Mouse (Mus musculus): Measurements from ENCODE around the gene Rbfox1.

Gene Rbfox1

DNA sequence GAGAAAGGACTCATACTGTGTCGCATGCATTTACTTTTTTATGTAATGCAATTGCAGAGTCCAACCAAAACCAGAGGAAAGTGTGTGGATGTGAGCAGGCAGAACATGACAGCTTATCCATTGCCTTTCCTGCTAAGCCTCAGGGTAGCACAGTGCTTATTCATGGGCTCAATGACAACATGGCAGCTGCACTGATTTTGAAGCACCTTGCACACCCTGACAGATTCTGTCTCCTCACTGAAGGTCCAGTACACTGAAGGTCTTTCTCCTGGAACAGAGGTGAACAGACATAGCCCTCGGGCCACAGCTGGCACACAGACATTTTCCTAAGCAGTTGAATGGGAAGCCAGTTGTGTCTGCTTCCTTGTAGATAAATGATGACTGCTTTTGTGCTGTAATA, 1254.3 kb downstream of the Rbfox1 start:
- no peak for DNase-seq (ENCODE audit: low read depth, low spot score)

DNA sequence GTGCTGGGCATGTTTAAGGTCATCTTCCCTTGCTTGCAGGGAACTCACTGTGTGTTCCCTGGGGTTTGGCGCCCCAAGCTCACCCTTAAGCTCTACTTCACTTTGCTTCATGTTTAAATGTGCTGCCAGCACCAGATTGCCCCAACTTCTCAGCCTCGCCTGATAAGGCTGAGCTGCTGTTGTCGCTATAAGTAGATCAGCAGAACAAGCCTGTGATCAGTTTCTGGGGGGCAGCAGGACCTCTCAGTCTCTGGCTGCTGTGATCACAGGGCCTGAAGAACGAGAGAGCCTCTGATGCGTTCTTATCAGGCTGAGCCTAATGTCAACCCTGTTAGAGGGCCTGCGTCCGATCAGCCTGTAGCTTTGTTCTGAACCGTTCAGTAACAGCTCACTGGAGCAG, 1255.8 kb downstream of the Rbfox1 start:
- no peak for DNase-seq (ENCODE audit: low read depth, low spot score)

DNA sequence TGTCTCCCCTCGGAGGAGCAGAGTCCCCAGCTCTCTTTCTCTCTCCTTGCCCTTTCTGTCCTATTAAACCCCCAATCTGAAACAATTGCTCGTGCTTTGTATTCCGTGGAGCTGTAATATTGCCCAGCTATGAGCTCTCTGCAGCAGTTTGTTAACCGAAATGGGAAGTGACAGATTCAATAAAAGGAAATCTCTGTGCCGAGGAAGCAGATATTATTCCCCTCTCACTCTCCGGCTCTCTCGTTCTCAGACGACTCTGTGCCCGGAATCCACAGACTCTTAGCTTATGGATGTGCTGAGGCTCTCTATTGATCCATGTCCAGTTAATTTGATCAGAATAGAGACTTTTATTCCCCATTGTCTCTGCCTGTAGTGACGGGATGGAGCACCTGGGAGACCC, 1260.3 kb downstream of the Rbfox1 start:
- no peak for DNase-seq (ENCODE audit: low read depth, low spot score)

DNA sequence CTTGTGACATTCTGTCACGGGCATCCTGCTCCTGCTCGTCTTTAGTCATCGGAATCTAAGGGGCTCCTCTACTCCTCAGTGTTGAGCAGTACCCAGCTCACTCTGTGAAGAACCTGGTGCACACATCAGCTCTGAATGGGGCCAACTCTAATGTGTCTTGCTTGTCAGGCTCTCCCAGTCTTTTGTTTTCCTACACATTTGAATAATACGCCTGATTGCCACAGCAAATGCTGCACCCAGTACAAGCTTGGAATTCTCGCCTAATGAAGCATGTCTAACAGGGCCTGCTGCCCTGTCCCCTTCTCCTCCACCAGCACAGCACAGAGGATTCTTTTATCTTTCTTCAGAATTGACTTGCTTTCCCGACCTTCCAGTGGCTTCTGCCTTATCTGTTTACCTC, 1261.3 kb downstream of the Rbfox1 start:
- DNase-seq (ENCODE audit: low read depth, low spot score), result no peak

DNA sequence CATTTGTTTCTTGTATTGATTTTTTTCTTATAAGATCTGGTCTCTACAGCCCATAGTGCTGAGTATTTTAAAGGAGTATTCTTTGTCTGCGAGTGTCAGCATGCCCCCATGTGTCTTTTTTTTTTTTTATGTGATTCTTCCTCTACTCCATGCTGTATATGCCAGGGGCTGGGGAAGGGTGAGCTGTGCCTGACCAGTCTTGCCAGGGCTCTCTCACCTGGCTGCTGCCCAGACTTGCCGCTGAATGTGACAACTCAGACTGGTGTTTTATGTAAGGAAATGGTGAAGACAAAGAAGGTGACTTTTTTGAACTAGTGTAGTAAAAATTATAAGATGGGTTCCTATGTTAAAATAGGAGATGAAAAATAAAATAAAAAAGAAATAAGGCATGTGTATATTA, 1262.7 kb downstream of the Rbfox1 start:
- DNase-seq (ENCODE audit: low read depth, low spot score), result no peak

DNA sequence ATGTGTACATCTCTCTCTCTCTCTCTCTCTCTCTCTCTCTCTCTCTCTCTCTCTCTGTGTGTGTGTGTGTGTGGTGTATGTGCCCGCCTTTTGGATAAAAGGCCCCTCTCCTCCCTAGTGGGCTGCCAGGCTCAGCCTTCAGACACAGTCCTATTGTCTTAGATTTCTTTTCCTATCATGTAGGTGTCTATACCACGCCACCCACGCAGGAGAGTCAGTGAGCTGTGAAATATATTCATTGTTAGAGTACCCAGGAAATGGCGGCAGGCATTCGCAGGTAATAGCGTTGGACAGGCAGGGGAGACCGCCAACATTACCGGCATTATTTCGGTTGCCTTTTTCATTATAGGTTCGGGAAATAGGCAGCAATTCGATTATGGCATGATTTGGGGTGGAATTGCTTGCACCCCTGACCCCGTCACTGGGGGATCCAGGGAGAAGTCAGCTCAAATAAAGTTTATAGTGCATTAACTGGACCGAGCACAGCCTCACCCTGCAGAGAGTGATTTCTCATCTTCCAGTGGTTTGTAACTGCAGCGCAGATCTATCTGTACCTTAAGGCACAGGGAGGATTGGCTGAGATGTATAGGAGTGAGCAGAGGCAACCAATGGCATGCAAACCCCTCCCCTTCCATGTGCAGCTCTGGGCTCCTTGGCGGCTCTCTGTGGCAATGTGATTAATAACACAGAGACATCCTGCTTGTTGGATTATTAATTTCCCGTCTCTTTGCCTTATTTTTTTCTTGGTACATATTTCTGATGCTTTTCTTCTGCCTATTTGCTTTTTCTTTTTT, 1264.1 kb downstream of the Rbfox1 start:
- no peak for DNase-seq (ENCODE audit: low read depth, low spot score)

DNA sequence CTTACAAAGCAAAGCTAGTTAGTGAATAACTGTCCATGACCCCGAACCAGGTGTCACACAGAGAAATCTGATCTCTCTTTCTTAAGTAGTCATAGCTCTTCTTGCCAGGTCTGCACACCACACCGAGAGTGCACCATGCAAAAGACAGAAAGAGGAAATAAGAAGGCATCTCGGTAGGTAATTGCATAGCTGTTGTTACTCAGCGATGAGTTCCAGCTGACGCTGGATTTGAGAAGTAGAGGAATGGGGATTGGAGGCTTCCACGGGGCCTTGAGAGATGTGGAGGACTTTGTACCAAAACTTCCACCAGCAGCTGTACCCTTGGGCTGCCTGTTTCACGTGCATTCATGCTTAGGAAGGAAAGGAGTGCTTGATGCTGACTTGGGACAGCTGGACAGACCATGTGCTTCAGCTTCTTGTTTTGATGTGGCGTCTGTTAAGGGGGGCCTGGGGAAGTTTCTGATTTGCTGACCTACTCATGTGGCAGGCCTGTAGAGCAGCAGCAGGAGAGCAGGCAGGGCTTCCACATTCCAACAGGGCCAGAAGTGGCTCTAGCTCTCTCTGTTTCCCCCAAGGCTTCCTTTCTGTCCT, 1265.1 kb downstream of the Rbfox1 start:
- no peak for DNase-seq (ENCODE audit: low read depth, low spot score)

DNA sequence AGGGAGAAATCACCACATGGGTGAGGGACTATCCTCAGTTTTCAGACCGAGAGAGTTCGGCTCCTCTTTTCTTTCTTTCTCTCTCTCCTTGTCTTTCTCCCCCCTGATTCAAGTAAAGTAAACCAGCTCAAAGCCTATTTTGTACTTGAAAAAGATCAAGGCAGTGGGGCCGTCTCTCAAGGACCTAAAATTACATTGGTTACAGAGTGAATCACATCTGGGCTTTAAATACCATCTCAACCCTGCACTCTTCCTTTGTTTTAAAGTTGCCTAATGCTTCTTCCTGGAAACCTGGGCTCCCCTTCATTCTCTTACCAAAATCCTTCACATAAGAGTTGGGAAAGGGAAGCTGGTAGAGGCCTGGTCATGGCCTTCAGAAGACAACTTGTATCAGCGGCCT, 1267.2 kb downstream of the Rbfox1 start:
- DNase-seq (ENCODE audit: low read depth, low spot score), result no peak

DNA sequence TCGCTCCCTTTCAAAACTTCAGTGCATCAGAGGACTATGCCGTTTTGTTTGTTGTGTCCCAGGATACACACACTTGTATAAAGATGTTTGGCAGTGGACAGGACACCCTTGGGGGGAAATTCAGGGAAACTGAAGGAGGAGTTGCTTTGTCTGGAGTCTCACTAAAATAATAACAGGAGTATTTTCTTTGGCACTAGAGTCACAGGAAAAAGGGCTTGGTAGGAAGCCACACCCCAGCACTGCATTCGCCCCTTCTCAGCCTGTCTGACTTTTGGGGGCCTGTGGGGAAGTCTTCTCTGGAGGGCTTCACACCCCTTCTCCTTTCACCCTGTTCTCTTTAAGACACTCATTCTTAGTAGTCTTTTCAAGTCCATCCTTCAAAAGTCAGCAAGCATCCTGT, 1269.5 kb downstream of the Rbfox1 start:
- no peak for DNase-seq (ENCODE audit: low read depth, low spot score)

DNA sequence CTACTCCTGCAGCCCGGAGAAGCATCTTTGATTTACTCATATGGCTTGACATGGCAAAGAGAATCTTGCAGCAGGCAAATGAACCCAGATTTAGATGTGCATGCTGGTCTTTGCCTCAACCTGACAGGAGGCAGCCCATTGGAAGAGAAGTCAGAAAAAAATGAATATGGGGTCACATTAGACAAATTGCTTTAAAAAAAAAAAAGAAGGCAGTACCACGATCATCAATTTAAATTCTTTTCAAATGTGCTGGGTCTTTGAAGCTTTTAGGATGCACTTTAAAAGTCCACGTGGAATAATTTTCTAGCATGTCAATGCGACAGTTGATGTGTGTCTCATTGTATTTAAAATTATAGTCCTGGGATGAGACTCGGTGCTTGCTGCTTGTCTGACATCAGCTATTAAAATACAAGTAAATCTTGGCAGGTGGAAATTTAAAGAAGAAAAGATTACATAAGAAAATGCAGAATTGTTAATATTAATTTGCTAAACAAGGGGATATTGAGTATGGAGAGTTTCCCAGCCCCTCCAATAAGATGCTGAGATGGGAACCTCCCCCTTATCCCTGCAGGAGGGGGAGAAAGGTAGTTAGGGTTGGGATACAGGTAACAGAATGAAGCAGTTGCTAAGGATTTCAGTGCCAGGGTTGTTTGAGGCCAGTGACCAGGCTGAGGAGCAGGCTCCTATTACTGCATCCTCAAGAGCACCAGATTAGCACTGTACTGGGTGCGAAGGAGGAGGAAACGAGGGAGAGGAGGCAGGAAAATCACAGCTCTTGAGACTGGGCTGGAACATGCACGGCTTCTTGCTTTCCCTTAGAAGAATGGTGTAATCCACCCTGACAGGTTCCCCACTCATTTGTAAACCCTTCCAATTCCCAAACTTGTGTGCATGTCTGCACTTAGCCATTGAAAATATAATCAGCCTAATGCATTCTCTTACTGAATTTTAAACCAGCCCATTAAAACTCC, 1274.0 kb downstream of the Rbfox1 start:
- DNase-seq (ENCODE audit: low read depth, low spot score), result peak; percentile 45

DNA sequence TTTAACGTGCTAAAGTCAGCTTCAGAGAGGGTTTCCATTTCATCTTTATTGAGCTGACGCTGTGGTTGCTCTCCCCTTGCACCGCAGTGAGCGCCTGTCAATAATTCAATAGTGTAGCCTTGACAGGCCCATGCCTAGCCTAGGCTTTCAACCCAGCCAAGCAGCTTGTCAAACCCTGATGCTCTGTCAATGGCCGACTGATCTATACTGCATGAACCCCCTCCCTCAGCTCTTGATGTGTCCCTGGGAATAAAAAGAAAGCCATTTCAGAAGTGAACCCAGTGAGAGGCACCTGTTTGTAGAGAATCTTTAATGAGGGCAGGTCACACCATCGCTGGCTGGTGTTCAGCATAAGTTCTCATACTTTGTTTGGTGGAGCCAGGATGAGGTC, 1274.7 kb downstream of the Rbfox1 start:
- DNase-seq (ENCODE audit: low read depth, low spot score), result no peak

DNA sequence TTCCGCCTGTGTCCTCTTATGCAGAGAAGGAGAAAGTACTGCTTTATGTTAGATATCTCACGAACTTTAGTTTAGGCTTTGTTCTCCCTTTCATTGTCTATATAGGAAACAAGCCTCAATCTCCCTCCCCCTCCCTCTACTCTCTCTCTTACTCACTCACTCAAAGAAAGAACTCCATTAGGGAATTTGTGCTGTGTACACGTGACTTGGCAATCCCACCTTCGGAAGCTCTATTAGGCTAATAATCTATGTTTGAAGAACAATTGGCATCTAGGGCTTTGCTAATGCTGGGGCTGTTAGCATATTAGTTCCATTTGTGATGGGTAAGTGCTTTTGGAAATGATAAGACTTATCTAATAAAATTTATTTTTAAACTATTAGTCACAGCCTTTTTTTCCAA, 1277.0 kb downstream of the Rbfox1 start:
- no peak for DNase-seq (ENCODE audit: low read depth, low spot score)

DNA sequence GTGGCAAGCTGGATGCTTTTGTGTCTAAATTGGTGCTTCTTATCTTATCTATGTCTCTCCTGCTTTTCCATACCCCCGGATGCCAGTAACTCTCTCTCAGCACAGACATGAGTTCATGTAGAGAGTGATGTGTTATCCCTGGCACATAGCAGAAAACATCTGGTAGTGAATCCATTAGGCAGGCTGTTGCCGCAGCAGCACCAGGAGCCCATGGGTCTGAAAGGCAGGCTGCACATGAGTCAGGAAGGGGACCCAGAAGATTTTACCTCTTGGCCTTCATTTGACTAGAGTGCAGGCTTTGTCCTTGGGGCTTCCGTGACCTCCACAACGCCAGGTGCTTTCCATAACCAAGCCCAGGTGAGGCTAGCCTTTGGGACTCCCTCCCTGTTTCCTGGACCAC, 1278.5 kb downstream of the Rbfox1 start:
- DNase-seq (ENCODE audit: low read depth, low spot score), result no peak

DNA sequence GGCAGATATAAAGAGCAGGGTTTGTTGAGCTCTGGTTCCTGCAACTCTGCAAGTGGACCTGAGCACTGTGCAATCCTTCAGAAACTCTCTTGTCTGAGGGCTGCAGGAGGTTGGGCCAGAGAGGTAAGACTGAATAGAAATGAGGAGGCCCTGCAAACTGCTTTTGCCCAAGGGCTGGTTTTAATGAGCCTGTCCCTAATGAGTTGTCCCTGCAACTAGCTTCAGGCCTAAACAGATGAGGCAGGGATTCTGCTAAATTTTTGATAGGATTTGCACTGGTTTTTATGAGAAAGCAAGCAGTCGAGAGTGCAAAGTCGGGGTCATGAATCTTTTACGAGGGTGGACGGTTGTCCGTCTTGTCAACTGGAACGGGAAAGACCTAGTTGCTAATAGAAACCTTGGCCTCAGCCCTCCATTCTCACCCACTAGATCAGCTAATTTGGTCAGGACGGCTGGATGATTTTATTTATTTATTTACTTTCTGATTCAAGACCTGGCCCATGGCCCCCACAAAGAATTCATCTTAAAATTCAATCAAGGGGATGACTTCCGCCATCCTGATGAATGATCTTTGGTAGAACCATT, 1279.1 kb downstream of the Rbfox1 start:
- no peak for DNase-seq (ENCODE audit: low read depth, low spot score)

DNA sequence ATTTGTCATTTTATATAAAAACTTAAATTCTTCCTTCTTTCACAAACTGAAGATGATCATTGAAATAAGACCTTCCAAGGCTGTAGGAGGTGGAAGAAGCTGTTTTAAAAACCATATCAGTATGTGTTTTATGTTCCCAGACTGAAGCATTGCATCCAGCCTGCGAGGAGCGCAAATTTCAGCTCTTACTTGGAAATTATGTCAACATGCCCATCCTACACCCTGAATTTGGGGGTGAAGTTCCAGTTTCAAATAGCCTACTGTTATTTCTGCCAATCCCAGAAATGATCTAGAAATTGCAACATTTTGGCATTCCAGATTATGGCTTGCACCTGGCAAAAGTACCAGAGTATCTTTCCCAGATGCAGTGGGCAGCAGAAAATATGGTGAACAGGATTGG, 1290.8 kb downstream of the Rbfox1 start:
- no peak for DNase-seq (ENCODE audit: low read depth, low spot score)

DNA sequence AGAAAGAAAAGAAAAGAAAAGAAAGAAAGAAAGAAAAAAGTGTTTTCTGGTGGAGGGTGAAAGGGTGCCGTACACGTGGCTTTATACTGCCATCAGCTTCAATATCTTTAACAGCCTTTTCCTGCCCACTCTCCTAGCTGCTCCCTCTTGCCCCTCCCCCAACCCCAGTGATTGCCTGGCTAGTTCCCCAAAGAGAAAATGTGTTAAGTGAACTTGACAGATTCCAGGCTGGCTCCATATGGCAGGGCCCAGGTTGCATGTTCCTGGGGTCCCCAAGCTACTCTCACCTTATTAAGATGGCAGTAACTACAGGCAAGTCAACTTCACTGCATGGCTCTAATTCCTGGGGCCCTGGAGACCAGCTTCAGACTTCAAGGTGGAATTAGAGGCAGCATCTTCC, 1302.6 kb downstream of the Rbfox1 start:
- DNase-seq (ENCODE audit: low read depth, low spot score), result no peak

DNA sequence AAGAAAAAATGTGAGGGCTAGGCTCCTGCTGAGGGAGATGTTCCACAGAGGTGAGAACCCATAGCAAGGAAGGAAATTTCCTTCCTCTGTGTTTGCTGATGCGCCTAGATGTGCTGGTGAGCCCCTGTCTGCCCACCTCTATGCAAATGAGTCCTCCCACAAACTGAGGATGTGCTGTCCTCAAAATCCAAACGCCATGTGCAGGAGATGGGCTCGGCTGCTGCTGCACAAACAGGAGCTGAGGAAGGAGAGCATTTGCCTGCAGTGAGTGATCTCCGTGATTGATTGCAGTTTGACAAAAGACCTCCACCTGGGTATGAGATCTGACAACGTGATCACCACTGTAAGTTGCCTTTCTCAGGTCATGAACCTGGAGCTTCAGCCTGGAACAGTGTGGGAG, 1308.4 kb downstream of the Rbfox1 start:
- DNase-seq (ENCODE audit: low read depth, low spot score), result peak; percentile 71

DNA sequence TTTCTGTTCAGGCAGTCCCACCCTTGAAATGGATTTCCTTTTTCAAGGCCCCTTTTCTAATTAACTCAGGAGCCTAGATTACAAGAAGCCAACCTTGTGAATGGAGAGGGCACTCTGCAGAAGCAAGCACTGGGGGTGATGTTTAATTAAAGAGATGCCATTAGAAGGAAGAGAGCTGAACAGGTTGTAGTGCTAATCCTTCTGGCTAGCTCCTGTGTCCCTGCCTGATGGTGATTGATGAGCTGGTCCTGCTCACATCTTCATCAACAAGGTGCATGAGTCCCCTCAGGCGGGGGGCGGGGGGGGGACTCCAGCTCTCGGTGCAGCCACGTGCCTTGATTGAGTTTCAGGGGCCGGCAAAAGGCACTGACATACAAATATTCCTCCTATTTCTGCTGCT, 1312.8 kb downstream of the Rbfox1 start:
- DNase-seq (ENCODE audit: low read depth, low spot score), result no peak

DNA sequence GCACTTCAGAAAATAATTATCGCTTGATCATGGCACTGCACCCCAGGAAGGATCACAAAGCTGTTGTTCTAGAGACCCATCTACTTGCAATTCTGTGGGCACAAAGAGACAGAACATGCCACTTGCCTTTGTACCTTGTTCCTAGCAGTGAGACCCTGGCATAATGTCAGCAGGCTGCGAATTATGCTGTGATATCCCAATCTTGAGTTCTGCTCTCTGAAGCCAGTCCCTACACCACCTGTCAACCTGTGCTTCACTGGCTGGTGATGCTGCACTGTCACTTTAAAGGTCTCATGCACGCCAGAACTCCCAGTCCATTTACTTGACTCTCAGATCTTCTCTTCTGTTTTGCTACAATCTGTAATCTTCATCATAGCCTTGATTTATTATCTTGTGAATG, 1315.1 kb downstream of the Rbfox1 start:
- DNase-seq (ENCODE audit: low read depth, low spot score), result no peak

DNA sequence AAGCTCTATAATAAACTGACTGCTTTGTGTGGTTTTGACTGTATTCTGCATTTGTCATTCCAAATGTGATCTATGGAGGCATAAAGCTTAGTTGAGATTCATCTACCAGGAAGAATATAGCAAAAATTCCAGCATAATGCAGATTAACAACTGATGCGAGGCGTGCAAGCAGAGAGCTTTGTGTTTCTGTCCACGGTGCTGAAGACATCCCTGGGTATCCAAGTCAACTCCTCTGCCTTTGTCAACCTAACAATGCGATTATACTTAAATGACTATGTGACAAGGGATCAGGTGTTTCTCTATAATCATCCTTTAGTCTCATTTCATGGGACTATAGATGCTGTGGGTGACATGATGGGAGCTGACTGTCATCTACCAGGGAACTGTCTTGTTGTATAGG, 1316.7 kb downstream of the Rbfox1 start:
- no peak for DNase-seq (ENCODE audit: low read depth, low spot score)

DNA sequence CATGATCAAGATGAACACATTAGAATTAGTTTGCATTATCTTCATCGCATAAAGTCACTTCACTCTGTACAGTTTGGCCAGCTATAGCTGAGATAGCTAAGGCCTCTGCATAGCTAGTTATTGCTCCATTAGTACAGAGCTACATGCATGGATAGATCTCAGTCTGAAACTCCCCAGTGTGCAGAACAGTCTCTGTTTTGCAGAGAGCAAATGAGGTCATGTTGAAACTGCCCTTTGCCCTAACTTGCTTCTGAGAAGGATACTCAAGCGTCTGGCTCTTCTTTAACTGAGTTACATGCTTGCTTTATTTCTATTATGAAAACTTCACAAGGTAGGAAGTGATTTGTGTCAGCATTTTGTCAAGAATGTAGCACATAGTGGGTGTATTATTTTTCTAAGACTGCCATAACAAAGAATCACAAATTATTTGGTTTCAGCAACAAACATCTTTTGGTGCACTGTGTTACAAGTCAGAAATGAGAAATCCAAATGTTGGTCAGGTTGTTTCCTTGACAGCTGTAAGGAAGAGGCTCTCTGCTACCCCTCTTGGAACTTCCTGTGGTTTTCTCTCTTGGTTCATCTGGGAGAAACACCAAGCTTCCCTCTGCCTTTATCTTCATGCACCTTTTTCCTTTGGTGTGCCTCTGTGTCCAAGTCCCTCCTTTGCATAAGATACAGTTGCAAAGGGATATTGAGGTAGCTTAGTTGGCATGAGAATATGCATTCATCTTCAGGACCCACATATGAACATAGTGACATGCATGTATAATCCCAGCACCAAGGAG, 1321.2 kb downstream of the Rbfox1 start:
- no peak for DNase-seq (ENCODE audit: low read depth, low spot score)
